Mouse (Mus musculus): ENCODE measurements at regions not wholly inside any gene's neighbourhood (a gene's known extent, or its start where the extent isn't known, plus 50 kb on each side); places are given as distances from the start of the nearest gene placed in this dataset.
A peak's percentile ranks its signal among the peaks of the same experiment; 100 is the strongest.

- WGBS, result 62% methylated on average over 7 of the region's 7 CpGs
- Histone ChIP-seq H3K9me3 (no peaks in the 10 kb centered on the region), H3K4me1 (no peaks in the 10 kb centered on the region)
Measured at GRCm38 (mm10) chr17:72782775-72783174, 53.5 kb upstream of the Ypel5 start.

GRCm38 (mm10) chr17:72781786-72782185, 54.5 kb upstream of the Ypel5 start:
- no peak for ATAC-seq (ENCODE audit: insufficient number of reproducible peaks, insufficient read depth, low FRiP score, low TSS enrichment, low read depth)

More at GRCm38 (mm10) chr17:72782775-72783174, 53.5 kb upstream of the Ypel5 start:
- H3K27ac ChIP-seq, result no peak overlapping the region
- H3K9ac ChIP-seq, result no peak overlapping the region
- H3K4me3 ChIP-seq, result no peak overlapping the region
- no peak for ATAC-seq (ENCODE audit: insufficient number of reproducible peaks, insufficient read depth, low FRiP score, low TSS enrichment, low read depth)
- H3K27me3 ChIP-seq, result no peaks in the 10 kb centered on the region
- H3K4me2 ChIP-seq, result no peak overlapping the region
- H3K36me3 ChIP-seq, result no peaks in the 10 kb centered on the region

GRCm38 (mm10) chr17:72768266-72768665, 68.0 kb upstream of the Ypel5 start:
- H3K36me3 ChIP-seq, result no peaks in the 10 kb centered on the region
- no peak for ATAC-seq (ENCODE audit: insufficient number of reproducible peaks, insufficient read depth, low FRiP score, low TSS enrichment, low read depth)
- H3K27ac ChIP-seq, result no peak overlapping the region
- H3K9ac ChIP-seq, result no peak overlapping the region
- no peaks in the 10 kb centered on the region for H3K9me3 ChIP-seq
- H3K4me2 ChIP-seq, result no peak overlapping the region
- 61% methylated on average over 4 of the region's 4 CpGs for WGBS
- H3K4me1 ChIP-seq, result no peaks in the 10 kb centered on the region
- no peak overlapping the region for H3K4me3 ChIP-seq
- H3K27me3 ChIP-seq, result no peaks in the 10 kb centered on the region

More at GRCm38 (mm10) chr17:72781786-72782185, 54.5 kb upstream of the Ypel5 start:
- Histone ChIP-seq H3K4me2 (no peak overlapping the region), H3K4me3 (no peak overlapping the region), H3K9ac (no peak overlapping the region), H3K27ac (no peak overlapping the region), H3K4me1 (no peaks in the 10 kb centered on the region), H3K36me3 (no peaks in the 10 kb centered on the region), H3K9me3 (no peaks in the 10 kb centered on the region), H3K27me3 (no peaks in the 10 kb centered on the region)
- 20% methylated on average over 6 of the region's 6 CpGs for WGBS

GRCm38 (mm10) chr17:72760937-72761336, 75.3 kb upstream of the Ypel5 start:
- ATAC-seq (ENCODE audit: insufficient number of reproducible peaks, insufficient read depth, low FRiP score, low TSS enrichment, low read depth), result no peak
- Histone ChIP-seq H3K9ac (no peak overlapping the region), H3K27ac (no peak overlapping the region), H3K4me1 (no peaks in the 10 kb centered on the region), H3K9me3 (no peaks in the 10 kb centered on the region), H3K4me3 (no peak overlapping the region), H3K27me3 (no peaks in the 10 kb centered on the region), H3K36me3 (no peaks in the 10 kb centered on the region), H3K4me2 (no peak overlapping the region)
- 62% methylated on average over 3 of the region's 3 CpGs for WGBS

GRCm38 (mm10) chr17:72746411-72746810, 89.8 kb upstream of the Ypel5 start:
- Histone ChIP-seq H3K4me3 (no peak overlapping the region), H3K4me1 (no peaks in the 10 kb centered on the region), H3K36me3 (no peaks in the 10 kb centered on the region), H3K4me2 (no peak overlapping the region), H3K27ac (no peak overlapping the region), H3K9ac (no peak overlapping the region), H3K27me3 (no peaks in the 10 kb centered on the region), H3K9me3 (no peaks in the 10 kb centered on the region)
- WGBS, result 62% methylated on average over 4 of the region's 4 CpGs
- no peak for ATAC-seq (ENCODE audit: insufficient number of reproducible peaks, insufficient read depth, low FRiP score, low TSS enrichment, low read depth)

GRCm38 (mm10) chr17:72733006-72733405, 103.2 kb upstream of the Ypel5 start:
- Histone ChIP-seq H3K27me3 (no peaks in the 10 kb centered on the region), H3K9me3 (no peaks in the 10 kb centered on the region), H3K4me3 (no peak overlapping the region), H3K9ac (no peak overlapping the region), H3K4me2 (no peak overlapping the region), H3K4me1 (no peaks in the 10 kb centered on the region), H3K27ac (no peak overlapping the region), H3K36me3 (no peaks in the 10 kb centered on the region)
- no peak for ATAC-seq (ENCODE audit: insufficient number of reproducible peaks, insufficient read depth, low FRiP score, low TSS enrichment, low read depth)
- WGBS, result 79% methylated on average over 1 of the region's 1 CpGs

GRCm38 (mm10) chr17:72731691-72732090, 104.6 kb upstream of the Ypel5 start:
- Histone ChIP-seq H3K9ac (no peak overlapping the region), H3K9me3 (no peaks in the 10 kb centered on the region), H3K4me2 (no peak overlapping the region), H3K36me3 (no peaks in the 10 kb centered on the region), H3K4me3 (no peak overlapping the region), H3K27me3 (no peaks in the 10 kb centered on the region), H3K27ac (no peak overlapping the region), H3K4me1 (no peaks in the 10 kb centered on the region)
- no peak for ATAC-seq (ENCODE audit: insufficient number of reproducible peaks, insufficient read depth, low FRiP score, low TSS enrichment, low read depth)
- 87% methylated on average over 6 of the region's 6 CpGs for WGBS

GRCm38 (mm10) chr17:72731175-72731574, 105.1 kb upstream of the Ypel5 start:
- 80% methylated on average over 5 of the region's 5 CpGs for WGBS
- Histone ChIP-seq H3K36me3 (no peaks in the 10 kb centered on the region), H3K4me1 (no peaks in the 10 kb centered on the region), H3K27me3 (no peaks in the 10 kb centered on the region), H3K4me3 (no peak overlapping the region), H3K27ac (no peak overlapping the region), H3K9me3 (no peaks in the 10 kb centered on the region), H3K4me2 (no peak overlapping the region), H3K9ac (no peak overlapping the region)
- no peak for ATAC-seq (ENCODE audit: insufficient number of reproducible peaks, insufficient read depth, low FRiP score, low TSS enrichment, low read depth)

- H3K27ac ChIP-seq, result no peak overlapping the region
- 54% methylated on average over 7 of the region's 7 CpGs for WGBS
Measured at GRCm38 (mm10) chr17:72720753-72721152, 115.5 kb upstream of the Ypel5 start.

GRCm38 (mm10) chr17:72719618-72720017, 115.2 kb upstream of the Alk start:
- Histone ChIP-seq H3K4me2 (no peak overlapping the region), H3K9me3 (no peaks in the 10 kb centered on the region), H3K27me3 (no peaks in the 10 kb centered on the region), H3K27ac (no peak overlapping the region), H3K36me3 (no peaks in the 10 kb centered on the region), H3K9ac (no peak overlapping the region), H3K4me1 (peaks cover 4% of the 10 kb centered on the region; the same call in 1 of the 2 replicates), H3K4me3 (no peak overlapping the region)
- ATAC-seq (ENCODE audit: insufficient number of reproducible peaks, insufficient read depth, low FRiP score, low TSS enrichment, low read depth), result no peak
- WGBS, result 61% methylated on average over 4 of the region's 4 CpGs

More at GRCm38 (mm10) chr17:72720753-72721152, 115.5 kb upstream of the Ypel5 start:
- Histone ChIP-seq H3K4me2 (no peak overlapping the region), H3K27me3 (no peaks in the 10 kb centered on the region), H3K4me3 (no peak overlapping the region), H3K9me3 (no peaks in the 10 kb centered on the region), H3K4me1 (peaks cover 4% of the 10 kb centered on the region; the same call in 1 of the 2 replicates), H3K9ac (no peak overlapping the region), H3K36me3 (no peaks in the 10 kb centered on the region)
- ATAC-seq (ENCODE audit: insufficient number of reproducible peaks, insufficient read depth, low FRiP score, low TSS enrichment, low read depth), result peak; percentile 43; the same call in 1 of the 2 replicates

- no peak overlapping the region for H3K4me2 ChIP-seq
- no peaks in the 10 kb centered on the region for H3K9me3 ChIP-seq
- no peak overlapping the region for H3K4me3 ChIP-seq
- no peak for ATAC-seq (ENCODE audit: insufficient number of reproducible peaks, insufficient read depth, low FRiP score, low TSS enrichment, low read depth)
- H3K27me3 ChIP-seq, result peaks cover 9% of the 10 kb centered on the region; the same call in 1 of the 2 replicates
- H3K9ac ChIP-seq, result no peak overlapping the region
- no peak overlapping the region for H3K27ac ChIP-seq
- WGBS, result 85% methylated on average over 7 of the region's 7 CpGs
- peaks cover 18% of the 10 kb centered on the region for H3K4me1 ChIP-seq
- H3K36me3 ChIP-seq, result no peaks in the 10 kb centered on the region
Measured at GRCm38 (mm10) chr17:72691630-72692029, 87.2 kb upstream of the Alk start.

GRCm38 (mm10) chr17:72689606-72690005, 85.2 kb upstream of the Alk start:
- ATAC-seq (ENCODE audit: insufficient number of reproducible peaks, insufficient read depth, low FRiP score, low TSS enrichment, low read depth), result no peak
- Histone ChIP-seq H3K4me2 (no peak overlapping the region), H3K9ac (no peak overlapping the region), H3K9me3 (no peaks in the 10 kb centered on the region), H3K36me3 (no peaks in the 10 kb centered on the region), H3K27ac (no peak overlapping the region), H3K4me3 (no peak overlapping the region), H3K27me3 (peaks cover 13% of the 10 kb centered on the region; the same call in 1 of the 2 replicates), H3K4me1 (peaks cover 18% of the 10 kb centered on the region)
- 72% methylated on average over 10 of the region's 10 CpGs for WGBS

Data from embryonic facial prominence, embryonic 13.5 days (tissue).